Mouse (Mus musculus): ENCODE measurements at regions not wholly inside any gene's neighbourhood (a gene's known extent, or its start where the extent isn't known, plus 50 kb on each side); places are given as distances from the start of the nearest gene placed in this dataset.
A peak's percentile ranks its signal among the peaks of the same experiment; 100 is the strongest.

DNA sequence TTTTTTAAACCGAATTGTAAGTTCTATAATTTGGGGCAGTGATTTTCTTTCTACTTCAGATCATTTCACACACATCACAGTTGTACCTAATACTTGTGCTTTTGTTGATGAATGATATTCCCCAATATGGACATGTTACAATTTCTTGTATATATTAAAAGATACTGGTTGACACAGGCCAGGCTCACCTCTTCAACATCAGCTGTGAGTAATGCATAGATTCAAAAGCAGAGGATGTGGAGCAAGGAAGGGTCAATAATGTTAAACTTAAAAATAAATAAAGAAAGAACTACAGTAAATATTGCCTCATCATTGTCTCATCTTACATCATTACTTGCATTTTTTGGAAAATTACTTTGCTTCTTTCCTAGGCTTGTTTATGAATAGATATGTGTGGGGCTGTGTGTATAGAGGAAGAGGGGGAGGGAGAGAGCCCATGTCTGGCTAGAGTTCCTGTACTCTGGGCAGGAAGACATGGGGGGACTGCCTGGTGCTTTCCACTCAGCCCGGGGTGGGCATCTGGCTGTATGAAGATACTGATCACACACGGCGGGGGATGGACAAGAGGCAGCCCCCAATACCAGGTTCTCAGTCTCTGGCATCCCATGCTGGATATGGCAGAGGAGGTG is 490.1 kb downstream of the Gm6377 start:
- no peak for DNase-seq (ENCODE audit: low spot score in 2 of 2)

DNA sequence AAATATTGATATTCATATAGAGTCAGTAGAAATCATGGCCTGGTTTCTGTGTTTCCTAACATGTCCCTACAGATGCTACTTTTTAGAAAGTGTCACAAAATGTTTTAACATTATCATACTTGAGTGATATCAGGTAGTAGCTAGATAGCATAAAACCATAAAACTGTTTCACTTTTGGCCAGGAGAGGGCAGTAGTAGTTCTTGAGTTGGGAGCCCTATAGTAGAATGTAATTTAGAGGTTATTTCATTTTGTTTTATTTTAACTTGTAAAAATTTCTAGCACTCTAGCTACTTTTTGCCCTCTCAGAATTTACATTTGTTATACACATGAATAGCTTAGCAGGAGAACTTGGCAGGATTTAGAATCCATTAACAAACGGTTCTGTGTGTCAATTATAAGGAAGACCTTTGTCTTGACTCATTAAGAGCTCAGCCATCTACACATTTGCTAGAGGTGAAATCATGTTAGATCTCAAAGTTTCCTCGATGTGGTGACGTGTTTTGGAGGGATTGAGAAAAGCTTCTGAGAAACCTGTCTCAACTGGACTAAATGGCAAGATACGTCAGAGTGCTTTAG is 538.5 kb downstream of the Gm6377 start:
- peak; percentile 17 to 20 for DNase-seq (ENCODE audit: low spot score in 2 of 2)

DNA sequence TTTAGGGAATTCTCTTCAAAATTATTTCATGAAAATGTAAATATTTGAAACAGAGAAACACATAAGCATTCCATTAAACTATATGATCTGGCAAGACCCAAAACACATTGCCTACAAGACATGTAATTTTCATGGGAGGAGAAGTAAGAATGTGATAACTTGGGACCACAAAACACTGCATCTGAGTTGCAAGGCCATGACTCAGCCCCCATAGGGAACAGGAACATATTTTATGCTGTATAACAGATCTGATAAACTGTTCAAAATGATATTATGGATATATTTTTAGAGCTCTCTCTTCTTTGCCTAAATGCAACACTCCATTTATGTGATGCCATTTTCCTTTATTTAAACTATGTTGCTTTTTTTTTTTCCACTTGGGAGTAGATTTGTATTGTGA is 539.4 kb downstream of the Gm6377 start:
- no peak for DNase-seq (ENCODE audit: low spot score in 2 of 2)
